Mouse (Mus musculus) frontal cortex, adult 2 months (tissue): Measurements from ENCODE around the gene Zfp626. TPM values are rescaled to one million over a fixed set of nuclear protein-coding genes. Genes with fewer than 3 reads are reported as not detected.
"Not testable (repeated sequence)": the region's sequence is repeated elsewhere in the genome, so short reads cannot be mapped to it uniquely, and the experiment has no call there.

ENCODE experiments used
- DNase-seq, 2 experiments: peaks; one replicate each; pipeline ENCODE4 v3.0.0; 2022; ENCODE audit warnings: low spot score in 1 of 2; ENCODE audit errors: extremely low spot score in 1 of 2
- polyA plus RNA-seq: library from polyadenylated mRNA; depleted of rRNA; stranded (reverse); fragments of >200 nt; gene quantifications from 2 replicates; pipeline ENCODE4 v1.2.3, GENCODE M21; 2012; rRNA removed

The Zfp626 gene
- polyA plus RNA-seq, 1 experiment = 5.0 TPM

DNA sequence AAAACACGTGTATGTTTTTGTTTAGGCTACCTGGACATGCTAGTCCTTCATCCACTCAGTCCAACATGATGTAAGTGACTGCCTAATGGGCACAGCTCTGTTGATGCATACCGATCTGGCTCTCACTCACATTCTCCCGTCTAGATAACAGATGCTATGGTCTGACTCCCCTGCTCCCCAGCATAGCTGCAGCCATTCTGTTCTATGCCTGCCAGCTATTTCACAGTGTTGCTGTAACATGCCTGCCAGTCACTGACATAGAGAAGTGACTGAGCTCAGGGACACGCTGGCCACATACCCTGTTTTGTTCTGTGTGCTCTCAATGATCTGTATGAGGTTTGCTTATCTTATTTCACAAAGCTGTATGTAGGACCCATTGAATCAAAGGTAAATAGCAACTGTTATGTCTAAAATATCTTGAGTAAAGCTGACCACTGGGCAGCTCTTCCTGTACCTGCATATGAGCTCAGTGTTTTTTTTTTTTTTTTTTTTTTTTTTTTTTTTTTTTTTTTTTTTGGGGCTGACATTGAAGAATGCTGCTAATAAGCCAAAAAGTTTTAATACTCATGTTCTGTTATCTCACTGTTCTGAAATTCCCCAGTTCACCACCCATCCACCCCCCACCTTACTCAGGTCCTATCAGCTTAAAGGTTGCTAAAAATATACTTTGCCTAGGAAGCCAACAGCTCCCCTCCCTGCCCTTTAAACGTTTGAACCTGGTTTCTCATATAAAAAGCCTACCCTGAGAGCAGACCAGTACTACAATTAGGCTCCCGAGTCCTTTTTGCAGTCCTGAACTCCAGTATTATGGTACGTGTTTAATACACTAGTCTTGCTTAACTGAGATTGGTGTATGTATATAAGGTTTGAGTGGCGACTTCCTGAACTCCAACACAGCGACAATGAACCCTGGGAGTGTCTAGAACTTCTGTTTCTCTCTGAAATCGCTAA lies 52.6 kb downstream of the Zfp626 start:
- no peak for DNase-seq

DNA sequence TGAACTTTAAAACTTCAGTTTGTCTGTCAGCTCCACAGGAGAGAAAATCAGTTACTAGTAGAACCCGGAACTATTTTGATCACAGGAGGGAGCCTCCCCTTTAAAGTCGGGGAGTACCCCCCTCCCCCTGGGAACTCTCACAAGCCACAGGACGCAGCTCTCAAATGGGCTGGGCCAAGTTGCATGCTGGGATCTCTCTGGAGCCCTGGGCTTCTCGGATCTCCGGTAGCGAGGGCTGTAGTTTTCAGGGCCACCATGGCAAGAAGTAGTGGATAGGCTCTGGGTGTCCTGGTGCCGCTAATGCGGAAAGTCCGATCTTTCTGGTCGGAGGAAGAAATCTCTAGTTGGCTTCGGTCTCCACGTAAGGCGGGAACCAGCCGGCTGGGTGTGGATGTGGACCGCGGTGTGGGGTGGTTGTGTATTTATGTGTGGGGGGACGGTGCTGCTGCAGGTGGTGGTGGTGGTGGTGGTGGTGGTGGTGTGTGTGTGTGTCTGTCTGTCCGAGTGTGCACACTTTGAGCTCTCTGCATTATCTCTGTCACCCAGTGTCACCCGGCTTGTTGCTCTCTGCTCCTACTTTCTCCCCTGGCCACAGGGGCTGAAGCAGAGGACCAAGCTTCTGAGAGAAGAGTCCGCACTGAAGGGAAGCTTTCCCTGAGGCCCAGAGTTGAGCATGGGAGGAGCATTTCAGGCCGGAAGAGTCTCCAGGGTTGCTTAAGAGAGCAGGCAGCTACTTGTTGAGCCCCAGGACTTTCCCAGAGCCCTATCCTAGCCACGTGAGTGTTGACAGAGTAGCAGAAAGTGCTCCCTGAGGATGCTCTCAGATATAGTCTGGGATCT lies 53.6 kb downstream of the Zfp626 start:
- DNase-seq = peak; percentile 13 to 45

DNA sequence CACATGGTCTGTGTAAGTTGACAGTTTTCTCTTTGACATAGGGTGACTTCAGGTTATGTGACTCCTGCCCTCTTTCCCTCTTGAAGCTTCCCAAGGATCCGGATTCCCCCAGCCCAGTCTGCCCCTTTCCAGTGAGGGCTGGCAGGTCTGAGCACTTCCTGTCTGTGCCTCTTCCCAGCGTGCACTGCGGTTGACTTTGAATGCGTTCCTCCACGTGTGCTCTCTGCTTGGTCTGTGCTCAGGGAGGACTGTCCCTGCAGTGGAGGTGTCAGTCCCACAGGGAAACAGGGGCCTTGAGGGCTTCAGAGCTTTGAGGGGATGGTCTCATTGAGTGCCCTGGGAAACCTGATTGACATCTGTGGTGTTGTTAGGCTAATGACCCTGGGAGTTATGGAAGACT lies 55.6 kb downstream of the Zfp626 start:
- not testable (repeated sequence) for DNase-seq

Other genes with a start within 250 kb of the Zfp626 start
- 114 and 122 TPM in 2 replicates for gene Akt2, start 215.6 kb upstream of the Zfp626 start, polyA plus RNA-seq
- gene Ttc9b, start 153.3 kb upstream of the Zfp626 start, polyA plus RNA-seq = 139 and 148 TPM in 2 replicates
- gene Map3k10, start 132.6 kb upstream of the Zfp626 start, polyA plus RNA-seq = 145 and 150 TPM in 2 replicates
- 7.2 and 8.2 TPM in 2 replicates for gene Zfp607b, start 117.9 kb upstream of the Zfp626 start, polyA plus RNA-seq
- 17.6 and 19.6 TPM in 2 replicates for gene Zfp60, start 75.8 kb upstream of the Zfp626 start, polyA plus RNA-seq
- gene Zfp59, start 31.4 kb downstream of the Zfp626 start, polyA plus RNA-seq = 3.5 and 3.8 TPM in 2 replicates
- 0.61 and 0.98 TPM in 2 replicates for gene Zfp607a, start 50.3 kb downstream of the Zfp626 start, polyA plus RNA-seq
- 6.2 and 7.4 TPM in 2 replicates for gene Zfp974, start 122.3 kb downstream of the Zfp626 start, polyA plus RNA-seq
- 9.2 and 10.3 TPM in 2 replicates for gene Zfp780b, start 172.0 kb downstream of the Zfp626 start, polyA plus RNA-seq
- gene Zfp850, start 206.9 kb downstream of the Zfp626 start, polyA plus RNA-seq = 2.2 TPM in 2 replicates
- gene Psmc4, start 242.9 kb downstream of the Zfp626 start, polyA plus RNA-seq = 188 and 191 TPM in 2 replicates